Mouse (Mus musculus): Measurements from ENCODE around the gene Gng12.

GRCm38 (mm10) chr6:66859391-66859790 lies 36.8 kb upstream of the Gng12 start:
- TF ChIP-seq CTCF (IDR thresholded peaks at IDR 0.05; ENCODE audit: low read depth, low read length) (no peak), POLR2A (IDR thresholded peaks at IDR 0.05; ENCODE audit: borderline replicate concordance, low read depth, low read length) (no peak)

Measured in bone marrow macrophage, adult 2 months (primary cell).